Mouse (Mus musculus) embryonic stem cell, embryonic (primary cell): Measurements from ENCODE around the gene Gm10972.
"Not testable (repeated sequence)": the region's sequence is repeated elsewhere in the genome, so short reads cannot be mapped to it uniquely, and the experiment has no call there.

ENCODE experiments used
- CTCF ChIA-PET, 4 experiments: fragments of 300-600 bp in 2 of 4; fragments of 350-600 bp in 2 of 4; sonication (Branson Sonifier 250); formaldehyde crosslinking; loops; one replicate each; lab custom pipeline; 2022; ENCODE audit warnings: inconsistent platforms in 2 of 4; lab: Charles Lee
- POLR2A ChIA-PET, 4 experiments: fragments of 300-600 bp in 2 of 4; fragments of 350-600 bp in 2 of 4; sonication (Branson Sonifier 250); formaldehyde crosslinking; loops; one replicate each; lab custom pipeline; 2022; ENCODE audit warnings: antibody characterized with exemption in 4 of 4, inconsistent platforms in 1 of 4; lab: Charles Lee

Gene Gm10972

DNA sequence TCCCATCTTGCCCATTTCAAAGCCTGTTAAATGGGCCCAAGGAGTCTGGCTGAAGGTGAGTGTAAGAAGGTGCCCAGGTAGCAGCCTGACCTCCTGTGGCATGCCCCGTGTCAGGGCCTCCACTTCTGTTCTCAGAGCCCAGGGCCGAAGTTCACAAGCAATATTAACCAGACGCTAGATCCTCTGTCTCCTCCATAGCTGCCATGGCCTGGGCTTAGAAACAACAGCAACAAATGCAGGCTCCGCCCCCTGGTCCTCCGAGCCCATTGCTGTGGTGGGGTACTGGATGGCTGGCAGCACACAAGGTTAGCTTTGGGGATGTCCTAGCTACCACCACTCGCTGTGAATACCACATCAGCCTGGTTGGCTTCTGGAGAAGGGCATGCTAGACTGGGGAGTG lies 47.2 kb downstream of the Gm10972 start:
- POLR2A ChIA-PET, CTCF ChIA-PET: not testable (repeated sequence)

DNA sequence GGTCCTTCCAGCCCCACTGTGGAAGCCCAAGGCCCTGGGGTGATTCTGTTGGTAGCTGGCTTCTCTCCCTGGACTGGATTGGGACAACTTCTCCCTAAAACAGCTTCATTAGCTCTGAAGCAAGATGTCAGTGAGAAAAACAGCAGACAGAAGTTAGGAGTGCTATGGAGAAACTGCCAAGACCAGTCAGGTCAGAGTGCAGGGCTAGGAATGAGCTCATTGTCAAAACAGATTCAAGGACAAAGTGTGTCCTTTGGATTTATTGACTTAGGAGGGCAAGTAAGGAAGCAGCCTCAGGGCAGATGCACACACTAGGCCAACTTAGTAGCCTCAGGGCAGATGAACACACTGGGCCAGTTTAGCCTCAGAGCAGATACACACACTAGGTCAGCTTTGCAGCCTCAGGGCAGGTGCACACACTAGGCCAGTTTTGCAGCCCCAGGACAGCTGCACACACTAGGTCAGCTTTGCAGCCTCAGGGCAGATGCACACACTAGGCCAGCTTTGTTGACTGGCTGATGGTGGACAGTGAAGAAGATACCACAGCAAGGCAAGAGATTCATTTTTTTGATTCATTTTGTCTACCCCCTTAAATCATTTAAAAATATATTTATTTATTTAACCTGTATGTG lies 47.8 kb downstream of the Gm10972 start:
- CTCF ChIA-PET, result no interaction called here
- POLR2A ChIA-PET, result interaction anchor here in 1 of 4 experiments (0.6 kb wide), 1 partner anchor 240 kb away, joined by 4 read pairs; no protein-coding TSS in a partner anchor

DNA sequence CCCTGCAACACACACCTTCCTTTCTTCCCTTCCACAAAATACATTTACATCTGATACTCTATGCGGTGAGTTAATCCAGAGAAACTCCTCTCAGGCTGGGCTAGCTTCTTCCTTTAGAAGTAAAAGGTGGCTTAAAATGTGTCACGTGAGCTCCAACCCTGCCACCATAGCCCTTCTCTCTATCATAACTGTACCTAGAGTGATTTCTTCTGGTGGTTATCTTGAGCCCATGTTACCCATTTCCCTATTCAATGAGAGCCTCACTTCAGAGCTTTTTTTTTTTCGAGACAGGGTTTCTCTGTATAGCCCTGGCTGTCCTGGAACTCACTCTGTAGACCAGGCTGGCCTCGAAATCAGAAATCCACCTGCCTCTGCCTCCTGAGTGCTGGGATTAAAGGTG lies 48.8 kb downstream of the Gm10972 start:
- POLR2A ChIA-PET, CTCF ChIA-PET: not testable (repeated sequence)
